Mouse (Mus musculus): ENCODE results near the gene Vcan. TPM values are rescaled to one million over a fixed set of nuclear protein-coding genes. Genes with fewer than 3 reads are reported as not detected.

The Vcan gene
- polyA plus RNA-seq, 1 experiment, result 23.9 TPM

DNA sequence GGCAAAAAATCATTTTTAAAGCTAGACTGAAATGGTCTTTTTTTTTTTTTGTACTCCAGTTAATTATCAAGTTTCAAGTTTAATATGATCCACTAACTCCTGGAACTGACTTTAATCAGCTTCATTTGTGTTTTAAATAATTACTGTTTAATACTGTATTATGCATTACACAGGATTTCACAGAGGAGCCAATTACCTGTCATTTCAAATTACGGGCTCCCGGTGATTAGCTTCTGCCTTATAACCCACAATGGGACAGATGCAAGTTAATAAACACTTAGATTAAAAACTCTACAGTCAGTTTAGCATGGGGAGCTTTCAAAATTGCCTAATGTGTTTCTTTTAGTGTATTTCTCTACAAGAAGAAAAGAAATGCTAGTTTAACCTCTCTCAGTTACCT is 96.7 kb downstream of the Vcan start:
- H3K4me3 ChIP-seq, result no peak overlapping the region
- H3K4me2 ChIP-seq (ENCODE audit: low read depth), result no peak overlapping the region
- no peaks in the 10 kb centered on the region for H3K36me3 ChIP-seq (ENCODE audit: control insufficient read depth, insufficient read depth)
- no peaks in the 10 kb centered on the region for H3K27me3 ChIP-seq (ENCODE audit: control insufficient read depth, insufficient read depth, insufficient read length)
- no peak overlapping the region for H3ac ChIP-seq (ENCODE audit: control insufficient read depth, insufficient read length)
- TF ChIP-seq POLR2AphosphoS2 (IDR thresholded peaks at IDR 0.05; ENCODE audit: insufficient read length, low read depth) (no peak), MYOG (IDR thresholded peaks at IDR 0.05; ENCODE audit: control insufficient read depth in 1 of 3, insufficient read depth in 1 of 3, insufficient read length in 2 of 3, low read depth in 2 of 3) (no peak), TCF12 (IDR thresholded peaks at IDR 0.05; ENCODE audit: insufficient read depth, poor library complexity, severe bottlenecking) (no peak), MAX (IDR thresholded peaks at IDR 0.05; ENCODE audit: low read depth) (no peak), USF1 (IDR thresholded peaks at IDR 0.05; ENCODE audit: low read depth) (no peak), POLR2A (IDR thresholded peaks at IDR 0.05; ENCODE audit: insufficient read length, low read depth) (no peak)
- H3K79me2 ChIP-seq (ENCODE audit: control insufficient read depth, insufficient read depth), result no peaks in the 10 kb centered on the region

DNA sequence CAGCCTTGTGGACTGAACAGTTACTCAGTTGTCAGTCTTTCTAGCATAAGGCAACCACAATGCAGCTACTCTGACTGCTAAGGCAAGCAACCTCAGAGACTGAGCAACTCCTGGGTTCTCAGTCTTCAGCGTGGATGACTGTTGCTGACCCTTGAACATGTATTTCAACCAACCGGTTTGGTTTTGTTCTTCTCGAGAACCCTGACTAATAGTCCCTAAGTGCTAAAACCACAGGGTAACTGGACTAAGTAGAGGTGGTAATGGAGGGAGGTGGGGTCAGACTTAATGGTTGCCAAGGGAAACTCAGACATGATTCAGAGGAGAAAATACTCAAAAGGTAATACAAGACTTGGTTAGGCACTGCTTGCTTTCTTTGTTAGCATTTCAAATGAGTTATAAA is 105.3 kb downstream of the Vcan start:
- no peak for TF ChIP-seq CEBPB (IDR thresholded peaks at IDR 0.05; ENCODE audit: insufficient read depth, poor library complexity, severe bottlenecking)

DNA sequence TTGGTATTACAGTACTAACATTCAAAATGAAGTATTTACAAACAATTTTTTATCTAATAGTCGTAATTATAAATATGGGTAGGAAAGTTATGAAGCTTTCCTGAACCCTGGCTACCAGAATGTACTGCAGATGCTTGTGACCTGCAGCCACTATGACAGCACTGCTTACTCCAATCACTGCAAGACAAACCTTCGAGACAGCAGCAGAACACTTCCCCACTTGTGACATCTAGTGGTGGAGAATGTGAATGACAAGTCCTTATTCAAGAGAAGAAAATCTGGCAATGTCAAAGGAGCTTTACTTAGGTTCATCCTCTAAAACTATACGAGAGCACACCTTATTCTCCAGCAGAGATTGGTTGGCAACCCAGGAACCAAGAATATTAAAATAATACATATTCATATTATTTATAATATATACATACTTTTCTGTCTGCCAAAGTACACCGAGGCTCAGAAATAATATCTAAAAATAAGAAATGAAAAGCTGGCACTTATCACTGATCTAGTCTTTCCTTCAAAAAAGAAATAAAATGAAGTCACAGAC is 108.1 kb downstream of the Vcan start:
- H3K4me2 ChIP-seq (ENCODE audit: low read depth), result no peak overlapping the region
- no peaks in the 10 kb centered on the region for H3K27me3 ChIP-seq (ENCODE audit: control insufficient read depth, insufficient read depth, insufficient read length)
- H3K4me3 ChIP-seq, result no peak overlapping the region
- no peak overlapping the region for H3ac ChIP-seq (ENCODE audit: control insufficient read depth, insufficient read length)
- H3K79me2 ChIP-seq (ENCODE audit: control insufficient read depth, insufficient read depth), result no peaks in the 10 kb centered on the region
- TF ChIP-seq SRF (IDR thresholded peaks at IDR 0.05; ENCODE audit: control insufficient read depth, insufficient read length, low read depth) (no peak), MYOG (IDR thresholded peaks at IDR 0.05; ENCODE audit: control insufficient read depth in 1 of 3, insufficient read depth in 1 of 3, insufficient read length in 2 of 3, low read depth in 2 of 3) (no peak), MYOD1 (IDR thresholded peaks at IDR 0.05; ENCODE audit: control insufficient read depth in 1 of 3, insufficient read length in 2 of 3, low read depth in 2 of 3) (no peak)
- H3K36me3 ChIP-seq (ENCODE audit: control insufficient read depth, insufficient read depth), result no peaks in the 10 kb centered on the region

More for the DNA sequence above, 105.3 kb downstream of the Vcan start:
- Histone ChIP-seq H3K4me2 (ENCODE audit: low read depth) (peak overlapping the region; percentile 18), H3ac (ENCODE audit: control insufficient read depth, insufficient read length) (no peak overlapping the region), H3K36me3 (ENCODE audit: control insufficient read depth, insufficient read depth) (no peaks in the 10 kb centered on the region), H3K27me3 (ENCODE audit: control insufficient read depth, insufficient read depth, insufficient read length) (no peaks in the 10 kb centered on the region), H3K79me2 (ENCODE audit: control insufficient read depth, insufficient read depth) (no peaks in the 10 kb centered on the region), H3K4me3 (no peak overlapping the region)

DNA sequence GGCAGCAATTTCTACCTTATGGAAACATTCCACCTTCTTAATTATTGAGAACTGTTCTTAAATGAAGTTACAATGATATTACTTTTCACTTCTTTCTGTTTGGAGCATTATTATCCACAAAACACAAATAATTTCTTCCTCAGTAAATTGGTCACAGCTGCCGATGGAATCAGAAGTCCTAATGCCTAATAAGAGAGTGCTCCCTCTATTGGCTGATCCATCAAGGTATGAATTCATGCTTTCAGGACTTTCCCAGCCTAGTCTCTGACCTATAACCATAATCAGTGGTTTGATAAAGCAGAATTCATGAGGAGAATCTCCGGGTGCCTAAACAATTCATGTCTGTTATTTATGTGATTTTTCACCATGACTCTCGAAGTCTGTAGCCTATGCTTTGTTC is 123.2 kb downstream of the Vcan start:
- no peak overlapping the region for H3ac ChIP-seq (ENCODE audit: control insufficient read depth, insufficient read length)
- H3K4me2 ChIP-seq (ENCODE audit: low read depth), result no peak overlapping the region
- no peaks in the 10 kb centered on the region for H3K36me3 ChIP-seq (ENCODE audit: control insufficient read depth, insufficient read depth)
- no peaks in the 10 kb centered on the region for H3K27me3 ChIP-seq (ENCODE audit: control insufficient read depth, insufficient read depth, insufficient read length)
- no peak for TF ChIP-seq POLR2A (IDR thresholded peaks at IDR 0.05; ENCODE audit: insufficient read length, low read depth)
- TF ChIP-seq MYOG (IDR thresholded peaks at IDR 0.05; ENCODE audit: control insufficient read depth in 1 of 3, insufficient read depth in 1 of 3, insufficient read length in 2 of 3, low read depth in 2 of 3), result no peak
- no peak for TF ChIP-seq E2F4 (IDR thresholded peaks at IDR 0.05; ENCODE audit: insufficient read depth)
- no peak for TF ChIP-seq USF1 (IDR thresholded peaks at IDR 0.05; ENCODE audit: low read depth)
- TF ChIP-seq POLR2AphosphoS2 (IDR thresholded peaks at IDR 0.05; ENCODE audit: insufficient read length, low read depth), result no peak
- no peak for TF ChIP-seq MYOD1 (IDR thresholded peaks at IDR 0.05; ENCODE audit: control insufficient read depth in 1 of 3, insufficient read length in 2 of 3, low read depth in 2 of 3)
- no peak for TF ChIP-seq MAX (IDR thresholded peaks at IDR 0.05; ENCODE audit: low read depth)
- TF ChIP-seq TCF3 (IDR thresholded peaks at IDR 0.05; ENCODE audit: insufficient read length, low read depth), result no peak
- TF ChIP-seq REST (IDR thresholded peaks at IDR 0.05; ENCODE audit: insufficient read depth, insufficient read length), result no peak
- TF ChIP-seq SRF (IDR thresholded peaks at IDR 0.05; ENCODE audit: control insufficient read depth, insufficient read length, low read depth), result no peak
- no peak for TF ChIP-seq CEBPB (IDR thresholded peaks at IDR 0.05; ENCODE audit: insufficient read depth, poor library complexity, severe bottlenecking)
- no peak for TF ChIP-seq TCF12 (IDR thresholded peaks at IDR 0.05; ENCODE audit: insufficient read depth, poor library complexity, severe bottlenecking)
- H3K79me2 ChIP-seq (ENCODE audit: control insufficient read depth, insufficient read depth), result no peaks in the 10 kb centered on the region
- H3K4me3 ChIP-seq, result no peak overlapping the region

DNA sequence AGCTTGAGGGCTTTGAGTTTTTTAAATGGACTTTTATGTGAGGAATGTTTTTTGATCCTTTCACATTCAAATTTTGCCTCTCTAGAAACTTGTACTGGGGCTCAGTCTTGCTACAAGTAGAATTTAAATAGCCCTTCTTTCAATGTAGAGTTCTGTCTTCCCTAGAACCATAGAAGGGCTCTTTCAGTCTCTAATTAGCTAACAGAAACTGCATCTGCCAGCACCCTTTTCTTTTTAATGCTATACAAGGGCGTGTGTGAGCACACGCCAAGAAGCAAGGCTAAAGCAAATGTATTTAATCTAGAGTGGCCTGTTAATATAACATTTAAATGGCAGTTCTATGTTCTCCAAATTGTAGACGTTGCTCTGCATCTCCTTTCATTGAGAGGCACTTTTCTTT is 134.9 kb downstream of the Vcan start:
- no peak overlapping the region for H3K4me2 ChIP-seq (ENCODE audit: low read depth)
- H3K36me3 ChIP-seq (ENCODE audit: control insufficient read depth, insufficient read depth), result no peaks in the 10 kb centered on the region
- H3ac ChIP-seq (ENCODE audit: control insufficient read depth, insufficient read length), result no peak overlapping the region
- no peaks in the 10 kb centered on the region for H3K27me3 ChIP-seq (ENCODE audit: control insufficient read depth, insufficient read depth, insufficient read length)
- no peaks in the 10 kb centered on the region for H3K79me2 ChIP-seq (ENCODE audit: control insufficient read depth, insufficient read depth)
- TF ChIP-seq SRF (IDR thresholded peaks at IDR 0.05; ENCODE audit: control insufficient read depth, insufficient read length, low read depth), result no peak
- no peak for TF ChIP-seq CEBPB (IDR thresholded peaks at IDR 0.05; ENCODE audit: insufficient read depth, poor library complexity, severe bottlenecking)
- TF ChIP-seq TCF3 (IDR thresholded peaks at IDR 0.05; ENCODE audit: insufficient read length, low read depth), result no peak
- no peak for TF ChIP-seq MAX (IDR thresholded peaks at IDR 0.05; ENCODE audit: low read depth)
- TF ChIP-seq REST (IDR thresholded peaks at IDR 0.05; ENCODE audit: insufficient read depth, insufficient read length), result no peak
- no peak for TF ChIP-seq MYOG (IDR thresholded peaks at IDR 0.05; ENCODE audit: control insufficient read depth in 1 of 3, insufficient read depth in 1 of 3, insufficient read length in 2 of 3, low read depth in 2 of 3)
- no peak for TF ChIP-seq MYOD1 (IDR thresholded peaks at IDR 0.05; ENCODE audit: control insufficient read depth in 1 of 3, insufficient read length in 2 of 3, low read depth in 2 of 3)
- no peak for TF ChIP-seq E2F4 (IDR thresholded peaks at IDR 0.05; ENCODE audit: insufficient read depth)
- TF ChIP-seq POLR2AphosphoS2 (IDR thresholded peaks at IDR 0.05; ENCODE audit: insufficient read length, low read depth), result no peak
- no peak for TF ChIP-seq POLR2A (IDR thresholded peaks at IDR 0.05; ENCODE audit: insufficient read length, low read depth)
- TF ChIP-seq USF1 (IDR thresholded peaks at IDR 0.05; ENCODE audit: low read depth), result no peak
- TF ChIP-seq TCF12 (IDR thresholded peaks at IDR 0.05; ENCODE audit: insufficient read depth, poor library complexity, severe bottlenecking), result no peak
- no peak overlapping the region for H3K4me3 ChIP-seq

Other genes with a start within 250 kb of the Vcan start
- gene Hapln1, start 202.7 kb downstream of the Vcan start, polyA plus RNA-seq (2012; fragmentation: generic; extraction: Trizol), result 0.01 TPM

All from myocyte (in vitro differentiated cells).